Mouse (Mus musculus): ENCODE data around the gene Gm1113. TPM values are rescaled to one million over a fixed set of nuclear protein-coding genes. Genes with fewer than 3 reads are reported as not detected.
A peak's percentile ranks its signal among the peaks of the same experiment; 100 is the strongest.

Gm1113 gene
- total RNA-seq (2021) = not detected
- polyA plus RNA-seq (2012; rRNA removed) = not detected in 2 replicates
- long read RNA-seq = 0 reads

- no peak for DNase-seq
- Histone ChIP-seq H3K4me3 (no peak within 1 kb of the TSS), H3K4me1 (ENCODE audit: control insufficient read depth, insufficient read depth, low read length) (no peaks in the 10 kb centered on the region; the same call in 1 of the 2 replicates), H3K27me3 (ENCODE audit: control insufficient read depth, insufficient read depth, low read length) (no peaks in the 10 kb centered on the region), H3K9ac (ENCODE audit: low read depth, low read length) (no peak within 1 kb of the TSS), H3K79me2 (replicated peaks; ENCODE audit: control insufficient read depth, insufficient read depth, low read length) (no peaks in the 10 kb centered on the region), H3K27ac (no peak within 1 kb of the TSS), H3K36me3 (ENCODE audit: control insufficient read depth, insufficient read depth, low read length) (no peaks in the 10 kb centered on the region)
- WGBS = 86% methylated on average over 3 of the region's 3 CpGs
- TF ChIP-seq EP300 (IDR thresholded peaks at IDR 0.05; ENCODE audit: insufficient read depth, low read depth, low read length) (no peak), POLR2A (IDR thresholded peaks at IDR 0.05; ENCODE audit: insufficient read depth, low read depth, low read length) (no peak), CTCF (IDR thresholded peaks at IDR 0.05) (no peak)
- intact Hi-C loops (cut with DNase I) = no loop called here
Observed at GRCm38 (mm10) chr9:35518169-35518568, at the start of gene Gm1113. Gene Gm1113, minus strand, starts transcription at chr9:35518269.

DNA sequence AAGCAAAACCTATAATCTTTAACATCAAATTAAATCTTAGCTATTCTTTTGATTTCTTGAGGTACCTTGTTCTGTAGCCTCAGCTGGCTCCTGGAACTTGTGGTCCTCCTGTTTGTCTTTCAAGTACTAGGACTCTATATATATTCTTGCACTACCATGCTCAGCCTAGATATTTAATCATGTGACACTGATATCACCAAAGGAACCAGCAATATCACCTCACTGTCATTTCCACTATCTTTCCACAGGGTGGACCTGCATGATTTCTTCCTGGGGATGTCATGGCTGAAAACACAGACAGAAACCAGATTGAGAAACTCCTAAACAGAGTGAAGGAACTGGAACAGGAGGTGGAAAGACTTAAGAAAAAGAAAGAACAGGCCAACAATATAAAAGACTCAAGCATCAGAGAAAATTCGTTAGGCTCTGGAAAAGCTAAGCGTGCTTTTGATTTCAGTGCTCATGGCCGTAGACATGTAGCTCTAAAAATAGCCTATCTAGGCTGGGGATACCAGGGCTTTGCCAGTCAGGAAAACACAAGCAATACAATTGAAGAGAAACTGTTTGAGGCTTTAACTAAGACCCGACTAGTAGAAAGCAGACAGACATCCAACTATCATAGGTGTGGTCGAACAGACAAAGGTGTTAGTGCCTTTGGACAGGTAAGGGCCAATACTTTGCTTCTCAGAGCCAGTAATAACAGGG is 46.6 kb upstream of the Gm1113 start:
- Histone ChIP-seq H3K27me3 (ENCODE audit: control insufficient read depth, insufficient read depth, low read length) (no peaks in the 10 kb centered on the region), H3K4me3 (no peak overlapping the region), H3K4me1 (ENCODE audit: control insufficient read depth, insufficient read depth, low read length) (no peaks in the 10 kb centered on the region), H3K36me3 (ENCODE audit: control insufficient read depth, insufficient read depth, low read length) (peaks cover 11% of the 10 kb centered on the region), H3K9ac (ENCODE audit: low read depth, low read length) (no peak overlapping the region), H3K27ac (no peak overlapping the region), H3K79me2 (replicated peaks; ENCODE audit: control insufficient read depth, insufficient read depth, low read length) (no peaks in the 10 kb centered on the region; the same call in 1 of the 2 replicates)
- DNase-seq = no peak
- 48% methylated on average over 5 of the region's 5 CpGs for WGBS
- intact Hi-C loops (cut with DNase I) = loop anchor here (10.0 kb wide), 1 partner anchor 360 kb away; the partner anchor contains the start of genes Srpr and Tirap
- TF ChIP-seq POLR2A (IDR thresholded peaks at IDR 0.05; ENCODE audit: insufficient read depth, low read depth, low read length) = no peak
- TF ChIP-seq CTCF (IDR thresholded peaks at IDR 0.05) = no peak
- TF ChIP-seq EP300 (IDR thresholded peaks at IDR 0.05; ENCODE audit: insufficient read depth, low read depth, low read length) = no peak

DNA sequence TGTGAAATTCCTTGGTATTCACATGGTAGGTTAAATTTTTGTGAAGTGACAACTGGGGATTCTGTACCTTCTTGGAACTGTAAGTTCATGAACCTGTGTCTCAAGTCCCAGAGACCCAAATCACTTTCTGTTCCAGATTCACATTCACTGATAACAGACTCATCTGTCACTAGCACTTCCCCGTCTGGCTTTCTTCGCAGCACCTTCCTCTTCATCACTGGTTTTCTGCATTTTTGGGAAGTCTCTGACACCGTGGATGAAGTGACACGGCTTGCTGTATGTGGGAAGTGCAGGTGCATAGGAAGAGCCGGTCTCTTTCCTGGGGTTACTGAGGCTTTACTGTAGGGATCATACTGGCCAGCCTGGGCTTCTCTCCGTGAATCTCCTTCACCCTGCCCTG is 43.5 kb upstream of the Gm1113 start:
- Histone ChIP-seq H3K27ac (no peak overlapping the region), H3K4me1 (ENCODE audit: control insufficient read depth, insufficient read depth, low read length) (no peaks in the 10 kb centered on the region; the same call in 1 of the 2 replicates), H3K36me3 (ENCODE audit: control insufficient read depth, insufficient read depth, low read length) (peaks cover 11% of the 10 kb centered on the region), H3K27me3 (ENCODE audit: control insufficient read depth, insufficient read depth, low read length) (peaks cover 10% of the 10 kb centered on the region), H3K4me3 (no peak overlapping the region), H3K79me2 (replicated peaks; ENCODE audit: control insufficient read depth, insufficient read depth, low read length) (no peaks in the 10 kb centered on the region; the same call in 1 of the 2 replicates), H3K9ac (ENCODE audit: low read depth, low read length) (no peak overlapping the region)
- intact Hi-C loops (cut with DNase I) = loop anchor here (10.0 kb wide), 1 partner anchor 357 kb away; the partner anchor contains the start of genes Srpr and Tirap
- WGBS = 87% methylated on average over 6 of the region's 6 CpGs
- TF ChIP-seq EP300 (IDR thresholded peaks at IDR 0.05; ENCODE audit: insufficient read depth, low read depth, low read length) = no peak
- no peak for TF ChIP-seq POLR2A (IDR thresholded peaks at IDR 0.05; ENCODE audit: insufficient read depth, low read depth, low read length)
- TF ChIP-seq CTCF (IDR thresholded peaks at IDR 0.05) = no peak
- DNase-seq = no peak

DNA sequence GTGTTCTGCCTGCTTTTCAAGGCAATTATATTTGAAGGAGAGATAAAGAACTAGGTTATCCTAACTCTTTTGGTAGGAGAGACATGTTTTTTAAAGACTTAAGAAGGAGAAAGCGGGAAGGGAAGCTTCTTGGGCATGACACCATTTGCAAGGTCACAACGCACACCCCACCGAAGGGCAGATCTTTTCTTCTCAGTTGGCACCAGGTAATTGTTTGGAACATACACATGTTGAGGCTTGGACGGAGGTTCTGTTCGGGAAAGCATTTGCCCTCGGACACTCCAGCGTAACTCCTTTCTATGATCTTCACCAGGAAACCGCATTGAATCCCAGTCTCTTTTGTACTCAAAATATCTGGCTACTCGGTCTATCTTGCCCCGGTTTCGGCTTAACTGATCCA is 43.0 kb upstream of the Gm1113 start:
- DNase-seq = no peak
- no peaks in the 10 kb centered on the region; the same call in 1 of the 2 replicates for H3K79me2 ChIP-seq (replicated peaks; ENCODE audit: control insufficient read depth, insufficient read depth, low read length)
- no peak overlapping the region for H3K27ac ChIP-seq
- peaks cover 10% of the 10 kb centered on the region for H3K27me3 ChIP-seq (ENCODE audit: control insufficient read depth, insufficient read depth, low read length)
- H3K36me3 ChIP-seq (ENCODE audit: control insufficient read depth, insufficient read depth, low read length) = peaks cover 11% of the 10 kb centered on the region
- WGBS = 94% methylated on average over 11 of the region's 11 CpGs
- H3K4me1 ChIP-seq (ENCODE audit: control insufficient read depth, insufficient read depth, low read length) = no peaks in the 10 kb centered on the region; the same call in 1 of the 2 replicates
- no peak for TF ChIP-seq CTCF (IDR thresholded peaks at IDR 0.05)
- no peak for TF ChIP-seq POLR2A (IDR thresholded peaks at IDR 0.05; ENCODE audit: insufficient read depth, low read depth, low read length)
- no peak for TF ChIP-seq EP300 (IDR thresholded peaks at IDR 0.05; ENCODE audit: insufficient read depth, low read depth, low read length)
- H3K4me3 ChIP-seq = no peak overlapping the region
- no peak overlapping the region for H3K9ac ChIP-seq (ENCODE audit: low read depth, low read length)
- intact Hi-C loops (cut with DNase I) = loop anchor here (10.0 kb wide), 1 partner anchor 356 kb away; the partner anchor contains the start of genes Srpr and Tirap

GRCm38 (mm10) chr9:35559009-35559890 is 41.2 kb upstream of the Gm1113 start:
- peak overlapping the region; percentile 54 for H3K9ac ChIP-seq (ENCODE audit: low read depth, low read length)
- DNase-seq = peak; percentile 79 to 82
- H3K27ac ChIP-seq = peak overlapping the region; percentile 60
- peaks cover 12% of the 10 kb centered on the region for H3K27me3 ChIP-seq (ENCODE audit: control insufficient read depth, insufficient read depth, low read length)
- intact Hi-C loops (cut with DNase I) = no loop called here
- H3K79me2 ChIP-seq (replicated peaks; ENCODE audit: control insufficient read depth, insufficient read depth, low read length) = no peaks in the 10 kb centered on the region; the same call in 1 of the 2 replicates
- H3K4me1 ChIP-seq (ENCODE audit: control insufficient read depth, insufficient read depth, low read length) = no peaks in the 10 kb centered on the region; the same call in 1 of the 2 replicates
- WGBS = 2% methylated on average over 31 of the region's 31 CpGs
- TF ChIP-seq CTCF (IDR thresholded peaks at IDR 0.05) (no peak), EP300 (IDR thresholded peaks at IDR 0.05; ENCODE audit: insufficient read depth, low read depth, low read length) (no peak), POLR2A (IDR thresholded peaks at IDR 0.05; ENCODE audit: insufficient read depth, low read depth, low read length) (peak; percentile 81)
- no peaks in the 10 kb centered on the region for H3K36me3 ChIP-seq (ENCODE audit: control insufficient read depth, insufficient read depth, low read length)
- peak overlapping the region; percentile 85 for H3K4me3 ChIP-seq

Data from heart, adult 2 months (tissue).